ENCODE assay signal across 10 mouse cellular contexts in genomic region chr13:46832956-46833355, GRCm38 (mm10).
DNase-seq lines count a peak whose midpoint lies in the region; ATAC-seq and TF ChIP-seq lines count a peak whose summit lies in the region.
"Had no signal": no experiment of that assay in that cellular context is flagged by ENCODE, and none has a peak within 500 bp of the region (broad histone marks: within the 10 kb centered on the region; RNA-seq: fewer than 3 reads in every experiment).

No protein-coding gene starts in this region.

- no peak for TF ChIP-seq EP300 in CH12.LX (IDR thresholded peaks at IDR 0.05; ENCODE audit: low read length)

- no peak overlapping the region for H3K4me3 ChIP-seq in CH12.LX (replicated peaks in 1 of 3; ENCODE audit: low read depth in 2 of 3, low read length in 2 of 3, poor library complexity in 1 of 3)

- peak; percentile 54; the same call in 1 of the 2 replicates for ATAC-seq in megakaryocyte progenitor cell, adult 5-6 weeks (replicated peaks; ENCODE audit: poor library complexity)
- ATAC-seq: forebrain, embryonic 16.5 days had no signal

- no peaks in the 10 kb centered on the region; a peak in 1 of 4 replicates for H3K4me1 ChIP-seq in CH12.LX (ENCODE audit: control insufficient read depth in 1 of 2, insufficient read depth in 2 of 2)

- in situ Hi-C loops in CH12.LX (cut with MboI; ENCODE audit: low pct_ligation_motif_present, low pct_unique_long_range_greater_than_20kb, low sequenced_read_pairs) = no loop called here

- dilution Hi-C loops in CH12.LX (cut with MboI; ENCODE audit: extremely low pct_ligation_motif_present, extremely low pct_unique_long_range_greater_than_20kb, low sequenced_read_pairs) = no loop called here

- peak; percentile 19 for TF ChIP-seq RAD21 in CH12.LX (IDR thresholded peaks at IDR 0.05; ENCODE audit: low read depth, low read length)

- no peak overlapping the region for H3K4me2 ChIP-seq in CH12.LX (ENCODE audit: insufficient read depth, low read depth, poor library complexity, severe bottlenecking)

- H3K9me3 ChIP-seq in CH12.LX (replicated peaks; ENCODE audit: low read length) = peaks cover 8% of the 10 kb centered on the region

- DNase-seq in kidney, postnatal 4 days = peak; percentile 18 to 21
- no peak for DNase-seq in kidney, postnatal 10 days
- no peak for DNase-seq in CH12.LX (ENCODE audit: extremely low read depth)
- peak; percentile 79 for DNase-seq in R1 (ENCODE audit: low read depth, low spot score)
- DNase-seq in urinary bladder, adult 2 months (ENCODE audit: low spot score) = no peak
- no peak for DNase-seq in left cerebral cortex, adult 8-10 months (ENCODE audit: low spot score in 2 of 2)
- DNase-seq in layer of hippocampus, adult 18-20 months (ENCODE audit: low spot score in 2 of 2) = no peak
- DNase-seq: left cerebral cortex, postnatal 4 days had no signal

- H3K27ac ChIP-seq in CH12.LX (ENCODE audit: insufficient read depth, low read depth) = no peak overlapping the region

- no peak for TF ChIP-seq POLR2A in CH12.LX (IDR thresholded peaks at IDR 0.05; ENCODE audit: low read depth, low read length)

- H3K79me2 ChIP-seq in CH12.LX (replicated peaks; ENCODE audit: control insufficient read depth, extremely low read depth, insufficient read depth, poor library complexity, severe bottlenecking) = no peaks in the 10 kb centered on the region

- H3K27me3 ChIP-seq in CH12.LX (replicated peaks) = no peaks in the 10 kb centered on the region

- H3K36me3 ChIP-seq in CH12.LX (replicated peaks in 1 of 2; ENCODE audit: control insufficient read depth in 1 of 2, insufficient read depth in 1 of 2, low read length in 1 of 2) = no peaks in the 10 kb centered on the region

- TF ChIP-seq CTCF in CH12.LX (conservative IDR thresholded peaks at IDR 0.05 in 1 of 2, IDR thresholded peaks at IDR 0.05 in 1 of 2; ENCODE audit: low read depth in 2 of 2, low read length in 2 of 2) = peak; percentile 51 to 65

- H3K9ac ChIP-seq in CH12.LX (ENCODE audit: insufficient read depth, low read depth) = no peak overlapping the region

TF ChIP-seq in CH12.LX, 34 proteins besides CTCF, POLR2A, EP300 and RAD21:
- TF ChIP-seq SMC3 (IDR thresholded peaks at IDR 0.05; ENCODE audit: low read depth, low read length) = peak; percentile 25
- no peak for TF ChIP-seq ELF1 (IDR thresholded peaks at IDR 0.05; ENCODE audit: low read depth, low read length)

Comparison
In these comparisons a context has a peak if more than half of its experiments do, and no peak if none do; other contexts are left out.
1. DNase-seq: peak in kidney, postnatal 4 days (2 of 2) and R1 (single experiment); none in kidney, postnatal 10 days (single experiment), CH12.LX (single experiment), urinary bladder, adult 2 months (single experiment), left cerebral cortex, adult 8-10 months (0 of 2) and layer of hippocampus, adult 18-20 months (0 of 2).